Mouse (Mus musculus): ENCODE results near the gene Pde6g. TPM values are rescaled to one million over a fixed set of nuclear protein-coding genes. Genes with fewer than 3 reads are reported as not detected.
"Not testable (repeated sequence)": the region's sequence is repeated elsewhere in the genome, so short reads cannot be mapped to it uniquely, and the experiment has no call there.

The Pde6g gene
- polyA plus RNA-seq, 1 experiment = 0.43 TPM

GRCm38 (mm10) chr11:120423569-120424295 is 29.6 kb downstream of the Pde6g start:
- TF ChIP-seq POLR2A (IDR thresholded peaks at IDR 0.05; ENCODE audit: low read depth, low read length) = no peak
- peak; percentile 74; the same call in 1 of the 2 replicates for TF ChIP-seq CTCF (IDR thresholded peaks at IDR 0.05; ENCODE audit: extremely low read depth, insufficient read length, insufficient replicate concordance, low read depth, low read length)
- Histone ChIP-seq H3K27ac (ENCODE audit: insufficient read depth, low read depth, low read length) (no peak overlapping the region), H3K4me1 (ENCODE audit: control insufficient read depth, insufficient read depth, insufficient read length, low read length) (no peaks in the 10 kb centered on the region), H3K36me3 (ENCODE audit: control insufficient read depth, insufficient read depth, low read length) (peaks cover 69% of the 10 kb centered on the region), H3K4me3 (ENCODE audit: low read depth, low read length) (no peak overlapping the region), H3K27me3 (ENCODE audit: control insufficient read depth, insufficient read depth, low read length) (no peaks in the 10 kb centered on the region)
- WGBS = 62% methylated on average over 9 of the region's 9 CpGs

GRCm38 (mm10) chr11:120422651-120423568 is 30.4 kb downstream of the Pde6g start:
- no peak for TF ChIP-seq POLR2A (IDR thresholded peaks at IDR 0.05; ENCODE audit: low read depth, low read length)
- TF ChIP-seq CTCF (IDR thresholded peaks at IDR 0.05; ENCODE audit: extremely low read depth, insufficient read length, insufficient replicate concordance, low read depth, low read length) = no peak
- H3K27me3 ChIP-seq (ENCODE audit: control insufficient read depth, insufficient read depth, low read length) = no peaks in the 10 kb centered on the region
- H3K27ac ChIP-seq (ENCODE audit: insufficient read depth, low read depth, low read length) = no peak overlapping the region
- no peaks in the 10 kb centered on the region for H3K4me1 ChIP-seq (ENCODE audit: control insufficient read depth, insufficient read depth, insufficient read length, low read length)
- H3K4me3 ChIP-seq (ENCODE audit: low read depth, low read length) = no peak overlapping the region
- 67% methylated on average over 13 of the region's 13 CpGs for WGBS
- peaks cover 64% of the 10 kb centered on the region for H3K36me3 ChIP-seq (ENCODE audit: control insufficient read depth, insufficient read depth, low read length)

GRCm38 (mm10) chr11:120418592-120418991 is 34.7 kb downstream of the Pde6g start:
- Histone ChIP-seq H3K27ac (ENCODE audit: insufficient read depth, low read depth, low read length) (no peak overlapping the region), H3K27me3 (ENCODE audit: control insufficient read depth, insufficient read depth, low read length) (no peaks in the 10 kb centered on the region), H3K36me3 (ENCODE audit: control insufficient read depth, insufficient read depth, low read length) (peaks cover 60% of the 10 kb centered on the region), H3K4me1 (ENCODE audit: control insufficient read depth, insufficient read depth, insufficient read length, low read length) (no peaks in the 10 kb centered on the region), H3K4me3 (ENCODE audit: low read depth, low read length) (no peak overlapping the region)
- WGBS = 100% methylated on average over 1 of the region's 1 CpGs
- TF ChIP-seq CTCF (IDR thresholded peaks at IDR 0.05; ENCODE audit: extremely low read depth, insufficient read length, insufficient replicate concordance, low read depth, low read length) (no peak), POLR2A (IDR thresholded peaks at IDR 0.05; ENCODE audit: low read depth, low read length) (no peak)

- Histone ChIP-seq H3K4me1 (ENCODE audit: control insufficient read depth, insufficient read depth, insufficient read length, low read length) (no peaks in the 10 kb centered on the region), H3K36me3 (ENCODE audit: control insufficient read depth, insufficient read depth, low read length) (peaks cover 64% of the 10 kb centered on the region), H3K4me3 (ENCODE audit: low read depth, low read length) (no peak overlapping the region), H3K27me3 (ENCODE audit: control insufficient read depth, insufficient read depth, low read length) (no peaks in the 10 kb centered on the region), H3K27ac (ENCODE audit: insufficient read depth, low read depth, low read length) (no peak overlapping the region)
- 83% methylated on average over 7 of the region's 7 CpGs for WGBS
- TF ChIP-seq POLR2A (IDR thresholded peaks at IDR 0.05; ENCODE audit: low read depth, low read length) = no peak
- no peak for TF ChIP-seq CTCF (IDR thresholded peaks at IDR 0.05; ENCODE audit: extremely low read depth, insufficient read length, insufficient replicate concordance, low read depth, low read length)
Observed at GRCm38 (mm10) chr11:120417852-120418251, 35.4 kb downstream of the Pde6g start.

GRCm38 (mm10) chr11:120413621-120414020 is 39.7 kb downstream of the Pde6g start:
- not testable (repeated sequence) for H3K27ac ChIP-seq (ENCODE audit: insufficient read depth, low read depth, low read length); H3K4me1 ChIP-seq (ENCODE audit: control insufficient read depth, insufficient read depth, insufficient read length, low read length); H3K27me3 ChIP-seq (ENCODE audit: control insufficient read depth, insufficient read depth, low read length); H3K4me3 ChIP-seq (ENCODE audit: low read depth, low read length)
- H3K36me3 ChIP-seq (ENCODE audit: control insufficient read depth, insufficient read depth, low read length) = peaks cover 76% of the 10 kb centered on the region
- 96% methylated on average over 7 of the region's 10 CpGs for WGBS

GRCm38 (mm10) chr11:120406445-120406844 is 46.9 kb downstream of the Pde6g start:
- Histone ChIP-seq H3K27me3 (ENCODE audit: control insufficient read depth, insufficient read depth, low read length) (no peaks in the 10 kb centered on the region), H3K4me3 (ENCODE audit: low read depth, low read length) (no peak overlapping the region), H3K36me3 (ENCODE audit: control insufficient read depth, insufficient read depth, low read length) (peaks cover 85% of the 10 kb centered on the region), H3K4me1 (ENCODE audit: control insufficient read depth, insufficient read depth, insufficient read length, low read length) (0 out of 2 replicates have a peak, but pooled peaks cover 2% of the 10 kb centered on the region), H3K27ac (ENCODE audit: insufficient read depth, low read depth, low read length) (no peak overlapping the region)
- TF ChIP-seq CTCF (IDR thresholded peaks at IDR 0.05; ENCODE audit: extremely low read depth, insufficient read length, insufficient replicate concordance, low read depth, low read length) = no peak
- TF ChIP-seq POLR2A (IDR thresholded peaks at IDR 0.05; ENCODE audit: low read depth, low read length) = no peak
- WGBS = 91% methylated on average over 1 of the region's 1 CpGs

GRCm38 (mm10) chr11:120405867-120406266 is 47.4 kb downstream of the Pde6g start:
- H3K27me3 ChIP-seq (ENCODE audit: control insufficient read depth, insufficient read depth, low read length) = no peaks in the 10 kb centered on the region
- WGBS = 92% methylated on average over 3 of the region's 3 CpGs
- H3K27ac ChIP-seq (ENCODE audit: insufficient read depth, low read depth, low read length) = no peak overlapping the region
- H3K4me3 ChIP-seq (ENCODE audit: low read depth, low read length) = no peak overlapping the region
- peaks cover 84% of the 10 kb centered on the region for H3K36me3 ChIP-seq (ENCODE audit: control insufficient read depth, insufficient read depth, low read length)
- 0 out of 2 replicates have a peak, but pooled peaks cover 2% of the 10 kb centered on the region for H3K4me1 ChIP-seq (ENCODE audit: control insufficient read depth, insufficient read depth, insufficient read length, low read length)
- no peak for TF ChIP-seq POLR2A (IDR thresholded peaks at IDR 0.05; ENCODE audit: low read depth, low read length)
- no peak for TF ChIP-seq CTCF (IDR thresholded peaks at IDR 0.05; ENCODE audit: extremely low read depth, insufficient read length, insufficient replicate concordance, low read depth, low read length)

Measured in small intestine, adult 2 months (tissue).